Mouse (Mus musculus) kidney, postnatal 0 days (tissue): Measurements from ENCODE around the gene Gm11733. TPM values are rescaled to one million over a fixed set of nuclear protein-coding genes. Genes with fewer than 3 reads are reported as not detected.
A peak's percentile ranks its signal among the peaks of the same experiment; 100 is the strongest.

Experiments
- ATAC-seq: fragments of 200-750 bp; cut with Nextera tagmentation; replicated peaks from 2 replicates; pipeline ENCODE4 v1.8.0; 2017; ENCODE audit warnings: low read depth, moderate number of reproducible peaks, moderate TSS enrichment, moderate library complexity; ENCODE audit not compliant: low FRiP score
- DNase-seq: peaks from one replicate; pipeline ENCODE4 v3.0.0-alpha.2; 2016; ENCODE audit warnings: low spot score
- H3K27ac ChIP-seq: fragments of 300-500 bp; sonication (generic); 2 replicates; pipeline ENCODE4 v1.5.1; 2014; ENCODE audit warnings: mild to moderate bottlenecking
- H3K27me3 ChIP-seq: fragments of 300-500 bp; sonication (generic); 2 replicates; pipeline ENCODE4 v1.6.1; 2014; ENCODE audit warnings: low read length, mixed read lengths; ENCODE audit not compliant: insufficient read depth
- H3K36me3 ChIP-seq: fragments of 300-500 bp; sonication (generic); 2 replicates; pipeline ENCODE4 v1.6.1; 2014; ENCODE audit warnings: low read length, mixed read lengths; ENCODE audit not compliant: insufficient read depth
- H3K4me1 ChIP-seq: fragments of 300-500 bp; sonication (generic); replicated peaks from 2 replicates; pipeline ENCODE4 v1.6.1; 2014; ENCODE audit warnings: antibody characterized with exemption, low read length, mixed read lengths; ENCODE audit not compliant: insufficient read depth
- H3K4me2 ChIP-seq: fragments of 300-500 bp; sonication (generic); 2 replicates; pipeline ENCODE4 v1.6.1; 2014; ENCODE audit warnings: mild to moderate bottlenecking, low read length, moderate library complexity, mixed read lengths
- H3K4me3 ChIP-seq: fragments of 300-500 bp; sonication (generic); replicated peaks from 2 replicates; pipeline ENCODE4 v1.5.1; 2014; ENCODE audit warnings: low read depth, low read length
- H3K9ac ChIP-seq: fragments of 300-500 bp; sonication (generic); 2 replicates; pipeline ENCODE4 v1.6.1; 2014; ENCODE audit warnings: low read depth, low read length
- H3K9me3 ChIP-seq: fragments of 300-500 bp; sonication (generic); replicated peaks from 2 replicates; pipeline ENCODE4 v1.6.1; 2016; ENCODE audit warnings: low read length, inconsistent platforms, mixed read lengths
- CTCF ChIP-seq: IDR thresholded peaks from 2 replicates; pipeline ENCODE4 v1.5.1; 2016; ENCODE audit warnings: antibody characterized with exemption, low read depth, mild to moderate bottlenecking, moderate library complexity
- WGBS: fragments of 180-500 bp; shearing (Covaris S2); extraction: QIAGEN DNeasy Blood & Tissue Kit; methylation state at CpG from one replicate; pipeline ENCODE4 v1.1.7; 2014; 5-methylcytosine and 5-hydroxymethylcytosine counted together
- polyA plus RNA-seq: library from polyadenylated mRNA; unstranded; fragments of >200 nt; fragmentation: Nextera tagmentation; extraction: Ambion mirVana; gene quantifications from 2 replicates; pipeline ENCODE4 v1.2.1, GENCODE M21; 2015

The Gm11733 gene
- polyA plus RNA-seq, 1 experiment from 2014 or later, result not detected

- WGBS, result 2% methylated on average over 24 of the region's 26 CpGs
- H3K36me3 ChIP-seq, result no peaks in the 10 kb centered on the region
- H3K27me3 ChIP-seq, result no peaks in the 10 kb centered on the region
- DNase-seq, result peak; percentile 75
- peak; percentile 43; the same call in 1 of the 2 replicates for ATAC-seq
- H3K4me2 ChIP-seq, result peak overlapping the region; percentile 51
- peak overlapping the region; percentile 37; the same call in 1 of the 2 replicates for H3K9ac ChIP-seq
- no peak overlapping the region for H3K27ac ChIP-seq
- H3K4me1 ChIP-seq, result peaks cover 7% of the 10 kb centered on the region; the same call in 1 of the 2 replicates
- peak overlapping the region; percentile 13; the same call in 1 of the 2 replicates for H3K4me3 ChIP-seq
- no peaks in the 10 kb centered on the region; the same call in 1 of the 2 replicates for H3K9me3 ChIP-seq
- TF ChIP-seq CTCF, result no peak
These were observed 1.3 kb upstream of the Gm11733 start for GRCm38 (mm10) chr11:117482677-117483511.

DNA sequence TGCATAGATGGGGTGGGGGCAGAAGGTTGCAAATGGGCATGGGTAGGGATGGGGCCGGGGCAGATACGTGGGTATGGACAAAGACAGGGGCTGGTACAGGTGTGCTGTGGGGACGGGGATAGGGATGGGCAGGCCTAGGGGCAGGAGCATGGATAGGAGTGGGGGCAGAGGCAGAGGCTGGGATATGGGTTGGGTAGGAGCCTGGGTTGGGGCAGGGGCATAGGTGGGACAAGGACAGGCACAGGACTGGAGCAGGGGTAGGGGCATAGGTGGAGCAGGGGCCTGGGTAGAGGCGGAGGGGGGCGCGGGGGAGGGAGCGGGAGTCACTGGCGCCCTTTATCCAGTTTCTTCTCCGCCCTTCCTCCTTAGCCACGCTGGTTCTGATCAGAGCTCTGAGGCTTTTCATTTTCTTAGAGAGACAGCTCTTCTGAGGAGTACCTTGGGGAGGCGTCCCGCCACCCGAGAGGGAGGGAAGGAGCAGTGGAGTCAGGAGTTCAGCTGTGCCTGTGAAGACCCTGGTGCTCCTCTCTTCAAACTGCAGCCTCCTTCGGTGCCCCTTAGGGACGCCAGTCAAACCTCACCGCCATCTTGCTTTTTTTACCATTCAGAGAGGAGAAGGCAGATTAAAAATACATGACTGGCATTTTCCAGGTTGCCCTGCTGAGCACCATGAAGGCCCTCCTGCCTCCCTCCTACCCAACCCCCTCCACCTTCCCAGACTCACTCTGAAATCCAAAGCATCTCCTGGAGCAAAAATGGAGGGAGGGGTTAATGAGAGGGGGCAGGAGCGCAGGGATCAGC is 7.4 kb downstream of the Gm11733 start:
- no peak for TF ChIP-seq CTCF
- Histone ChIP-seq H3K27me3 (no peaks in the 10 kb centered on the region), H3K4me1 (no peaks in the 10 kb centered on the region), H3K9me3 (no peaks in the 10 kb centered on the region), H3K36me3 (no peaks in the 10 kb centered on the region), H3K27ac (no peak overlapping the region), H3K4me2 (no peak overlapping the region), H3K9ac (no peak overlapping the region), H3K4me3 (no peak overlapping the region)
- ATAC-seq (no peak; the same call in 1 of the 2 replicates), DNase-seq (no peak)
- 78% methylated on average over 17 of the region's 17 CpGs for WGBS

DNA sequence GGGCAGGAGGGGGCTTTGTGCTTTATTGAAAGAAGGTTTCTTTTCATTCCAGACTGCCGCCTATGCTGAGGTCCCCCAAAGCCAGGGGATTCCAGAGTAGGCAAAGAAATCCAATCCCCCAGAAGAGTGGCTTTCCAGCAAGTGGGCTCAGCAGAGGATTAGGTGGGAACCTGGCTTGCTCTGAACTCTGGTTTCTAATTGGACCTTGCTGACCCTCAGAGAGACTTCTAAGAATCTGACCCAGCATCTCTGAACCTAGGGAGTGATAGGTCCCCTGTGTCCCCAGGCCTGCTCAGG is 8.0 kb downstream of the Gm11733 start:
- WGBS, result 40% methylated on average over 1 of the region's 1 CpGs
- H3K27me3 ChIP-seq, result no peaks in the 10 kb centered on the region
- no peak overlapping the region for H3K27ac ChIP-seq
- no peaks in the 10 kb centered on the region for H3K4me1 ChIP-seq
- DNase-seq (no peak), ATAC-seq (no peak)
- no peak for TF ChIP-seq CTCF
- H3K9ac ChIP-seq, result no peak overlapping the region
- H3K9me3 ChIP-seq, result no peaks in the 10 kb centered on the region
- no peak overlapping the region for H3K4me2 ChIP-seq
- H3K36me3 ChIP-seq, result no peaks in the 10 kb centered on the region
- no peak overlapping the region for H3K4me3 ChIP-seq

GRCm38 (mm10) chr11:117496812-117497211 is 12.6 kb downstream of the Gm11733 start:
- ATAC-seq (no peak), DNase-seq (no peak)
- no peak overlapping the region for H3K27ac ChIP-seq
- no peaks in the 10 kb centered on the region for H3K9me3 ChIP-seq
- H3K4me1 ChIP-seq, result peaks cover 3% of the 10 kb centered on the region; the same call in 1 of the 2 replicates
- H3K9ac ChIP-seq, result no peak overlapping the region
- H3K36me3 ChIP-seq, result no peaks in the 10 kb centered on the region
- WGBS, result 37% methylated on average over 4 of the region's 4 CpGs
- H3K4me2 ChIP-seq, result no peak overlapping the region
- H3K27me3 ChIP-seq, result no peaks in the 10 kb centered on the region
- no peak overlapping the region for H3K4me3 ChIP-seq
- no peak for TF ChIP-seq CTCF

DNA sequence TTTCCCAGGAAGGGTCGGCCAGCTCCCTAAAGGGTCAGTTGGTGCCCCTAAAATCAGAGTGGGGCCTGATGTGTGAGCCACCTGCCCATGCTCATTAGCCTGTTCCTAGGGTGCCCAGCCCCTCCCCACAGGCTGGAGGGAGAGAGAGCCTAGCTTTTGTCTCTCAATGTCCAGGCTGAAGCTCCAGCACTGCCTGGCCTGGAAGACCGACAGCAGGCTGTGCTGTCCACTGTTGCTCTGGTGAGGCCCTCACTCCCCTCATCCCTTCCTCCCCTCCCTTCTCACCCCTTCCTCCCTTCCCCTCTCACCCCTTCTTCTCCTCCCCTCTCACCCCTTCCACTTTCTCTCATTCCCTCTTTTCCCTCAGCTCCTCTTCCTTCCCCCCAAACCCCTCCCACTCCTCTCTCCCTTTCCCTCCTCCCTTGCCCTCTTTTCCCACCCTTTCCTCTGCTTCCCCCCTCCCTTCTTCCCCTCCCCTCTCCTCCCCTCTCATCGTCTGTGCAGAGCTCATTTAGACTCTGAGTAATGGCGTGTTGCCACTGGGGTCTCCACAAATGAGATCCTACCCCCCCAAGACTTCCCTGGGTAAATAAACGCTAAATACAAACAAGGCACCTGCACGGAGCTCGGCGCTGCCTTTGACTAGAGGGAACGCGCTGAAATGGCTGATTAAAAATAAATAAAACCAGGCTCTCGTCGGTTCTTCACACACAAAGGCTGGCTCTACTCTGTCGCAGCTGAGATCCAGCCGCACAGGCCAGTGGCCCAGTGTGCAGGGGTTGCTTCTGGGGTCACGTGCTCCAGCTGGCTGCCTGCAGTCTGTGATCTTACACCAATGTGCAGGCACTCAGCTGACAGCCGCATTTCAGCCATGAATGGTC is 13.3 kb downstream of the Gm11733 start:
- H3K4me2 ChIP-seq, result peak overlapping the region; percentile 40
- peaks cover 3% of the 10 kb centered on the region; the same call in 1 of the 2 replicates for H3K4me1 ChIP-seq
- H3K27me3 ChIP-seq, result no peaks in the 10 kb centered on the region
- H3K9me3 ChIP-seq, result no peaks in the 10 kb centered on the region
- ATAC-seq (peak; percentile 85; the same call in 1 of the 2 replicates), DNase-seq (peak; percentile 79)
- WGBS, result 7% methylated on average over 16 of the region's 16 CpGs
- no peak overlapping the region for H3K4me3 ChIP-seq
- H3K27ac ChIP-seq, result peak overlapping the region; percentile 62
- H3K9ac ChIP-seq, result no peak overlapping the region
- TF ChIP-seq CTCF, result no peak
- no peaks in the 10 kb centered on the region for H3K36me3 ChIP-seq
